Mouse (Mus musculus): ENCODE measurements around the gene Fxn. TPM values are rescaled to one million over a fixed set of nuclear protein-coding genes. Genes with fewer than 3 reads are reported as not detected.

The Fxn gene
- polyA plus RNA-seq, 1 experiment from 2014 or later, result 73.6 TPM

DNA sequence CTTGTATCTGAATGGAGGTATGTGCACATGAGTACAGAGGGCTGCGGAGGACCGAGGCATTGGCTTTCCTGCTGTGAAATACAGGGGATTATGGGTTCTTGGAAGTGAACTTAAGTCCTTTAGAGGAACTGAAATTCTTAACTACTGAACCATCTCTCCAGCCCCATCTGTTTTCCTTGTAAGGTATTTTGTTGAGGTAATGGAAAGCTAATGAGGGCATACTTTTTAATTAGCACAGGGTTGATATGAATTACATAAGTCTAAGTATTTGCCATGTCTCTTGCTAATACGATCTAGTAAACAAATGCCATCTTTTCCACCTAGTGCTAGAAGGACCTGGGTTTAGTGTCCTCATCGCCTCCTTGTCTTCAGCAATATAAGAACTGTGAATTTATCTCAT lies 34.8 kb upstream of the Fxn start:
- WGBS (ENCODE audit: insufficient replicate concordance), result 84% methylated on average over 4 of the region's 4 CpGs
- Histone ChIP-seq H3K9ac (no peak overlapping the region), H3K9me3 (replicated peaks) (no peaks in the 10 kb centered on the region), H3K27ac (no peak overlapping the region), H3K27me3 (replicated peaks) (no peaks in the 10 kb centered on the region), H3K4me2 (no peak overlapping the region), H3K4me1 (no peaks in the 10 kb centered on the region), H3K36me3 (no peaks in the 10 kb centered on the region), H3K4me3 (no peak overlapping the region)
- ATAC-seq, result no peak

- Histone ChIP-seq H3K36me3 (no peaks in the 10 kb centered on the region), H3K9ac (no peak overlapping the region), H3K9me3 (replicated peaks) (no peaks in the 10 kb centered on the region), H3K4me3 (no peak overlapping the region), H3K27ac (no peak overlapping the region), H3K4me1 (no peaks in the 10 kb centered on the region), H3K4me2 (no peak overlapping the region), H3K27me3 (replicated peaks) (no peaks in the 10 kb centered on the region)
- no peak for ATAC-seq
- 81% methylated on average over 11 of the region's 11 CpGs for WGBS (ENCODE audit: insufficient replicate concordance)
Measured at GRCm38 (mm10) chr19:24314676-24315075, 34.3 kb upstream of the Fxn start.

- H3K4me3 ChIP-seq, result no peak overlapping the region
- H3K27ac ChIP-seq, result no peak overlapping the region
- H3K9me3 ChIP-seq (replicated peaks), result no peaks in the 10 kb centered on the region
- H3K4me1 ChIP-seq, result no peaks in the 10 kb centered on the region
- H3K4me2 ChIP-seq, result no peak overlapping the region
- WGBS (ENCODE audit: insufficient replicate concordance), result 74% methylated on average over 12 of the region's 12 CpGs
- no peaks in the 10 kb centered on the region for H3K27me3 ChIP-seq (replicated peaks)
- ATAC-seq, result no peak
- no peaks in the 10 kb centered on the region for H3K36me3 ChIP-seq
- H3K9ac ChIP-seq, result no peak overlapping the region
Measured at GRCm38 (mm10) chr19:24312556-24313342, 32.3 kb upstream of the Fxn start.

GRCm38 (mm10) chr19:24312046-24312445 lies 31.6 kb upstream of the Fxn start:
- Histone ChIP-seq H3K9ac (no peak overlapping the region), H3K9me3 (replicated peaks) (no peaks in the 10 kb centered on the region), H3K4me1 (no peaks in the 10 kb centered on the region), H3K4me3 (no peak overlapping the region), H3K36me3 (no peaks in the 10 kb centered on the region), H3K27me3 (replicated peaks) (no peaks in the 10 kb centered on the region), H3K4me2 (no peak overlapping the region), H3K27ac (no peak overlapping the region)
- ATAC-seq, result no peak
- 58% methylated on average over 5 of the region's 5 CpGs for WGBS (ENCODE audit: insufficient replicate concordance)

DNA sequence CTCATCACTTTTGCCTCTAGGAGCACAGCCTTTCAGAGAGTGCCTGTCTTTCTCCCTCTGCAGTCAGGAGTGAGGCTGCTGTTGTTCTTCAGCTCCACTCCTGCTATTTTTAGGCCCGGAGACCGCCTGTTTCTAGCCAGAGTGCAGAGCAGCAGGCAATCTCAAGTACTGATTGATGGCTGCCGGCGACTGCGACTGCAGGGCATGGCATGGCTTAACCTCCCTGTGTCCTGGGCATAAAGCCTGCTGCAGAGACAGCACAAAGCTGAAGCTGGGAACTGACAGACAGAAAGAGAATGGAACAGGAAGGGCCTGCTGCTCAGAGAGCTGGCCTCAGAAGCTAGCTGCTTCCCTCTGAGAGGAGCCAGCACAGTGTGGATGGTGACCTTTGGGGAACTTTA lies 27.9 kb upstream of the Fxn start:
- no peaks in the 10 kb centered on the region; the same call in 1 of the 2 replicates for H3K36me3 ChIP-seq
- H3K4me3 ChIP-seq, result no peak overlapping the region
- WGBS (ENCODE audit: insufficient replicate concordance), result 52% methylated on average over 5 of the region's 5 CpGs
- no peak overlapping the region for H3K4me2 ChIP-seq
- no peaks in the 10 kb centered on the region for H3K27me3 ChIP-seq (replicated peaks)
- no peak overlapping the region for H3K9ac ChIP-seq
- no peaks in the 10 kb centered on the region for H3K9me3 ChIP-seq (replicated peaks)
- no peak overlapping the region for H3K27ac ChIP-seq
- no peak for ATAC-seq
- no peaks in the 10 kb centered on the region for H3K4me1 ChIP-seq

DNA sequence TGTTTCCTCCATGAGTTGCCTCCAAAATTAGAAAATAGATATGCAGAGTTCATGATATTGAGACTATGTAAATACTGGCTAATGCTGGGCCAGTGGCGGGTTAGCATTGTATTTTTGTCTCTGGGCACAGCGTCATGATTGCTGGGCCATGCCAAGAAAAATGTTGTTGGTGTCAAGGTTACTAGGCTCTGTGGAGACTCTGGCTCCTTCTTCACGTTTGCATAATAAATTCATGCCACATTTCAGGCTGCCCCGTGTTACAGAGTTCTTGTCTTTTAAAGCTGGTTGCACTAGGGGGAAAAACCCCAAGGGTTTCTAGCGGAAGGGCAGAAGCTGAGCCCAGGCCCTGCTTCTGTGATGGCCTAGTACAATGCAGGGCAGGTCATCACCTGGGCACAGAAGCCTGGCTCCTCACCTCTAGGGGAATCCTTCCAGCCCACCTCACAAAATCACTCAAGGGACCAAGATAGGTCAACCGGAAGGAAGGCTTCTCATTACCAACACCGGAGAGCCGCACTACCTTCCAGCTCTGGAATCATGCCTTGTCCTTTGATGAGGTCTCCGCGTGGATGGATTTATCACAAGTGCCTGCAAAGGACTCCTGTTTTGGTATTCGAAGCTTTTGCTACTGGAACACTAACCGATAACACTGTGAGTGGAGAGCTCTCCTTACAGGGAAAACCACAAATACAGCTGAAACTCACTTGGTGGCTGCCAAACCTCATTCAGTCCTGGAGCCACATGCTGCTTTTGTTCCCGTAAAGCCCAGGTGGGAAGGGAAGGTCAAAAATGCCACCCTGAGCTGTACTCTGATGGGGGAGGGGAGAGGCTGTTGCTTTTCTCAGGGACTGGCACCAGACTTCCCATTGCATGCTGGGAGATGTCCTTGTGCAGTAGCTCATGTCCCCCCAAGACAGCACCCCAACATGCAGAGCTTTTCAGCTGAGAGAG lies 27.1 kb upstream of the Fxn start:
- no peak overlapping the region for H3K27ac ChIP-seq
- H3K4me1 ChIP-seq, result no peaks in the 10 kb centered on the region
- no peak overlapping the region for H3K9ac ChIP-seq
- H3K4me3 ChIP-seq, result no peak overlapping the region
- H3K36me3 ChIP-seq, result no peaks in the 10 kb centered on the region; the same call in 1 of the 2 replicates
- no peaks in the 10 kb centered on the region for H3K27me3 ChIP-seq (replicated peaks)
- WGBS (ENCODE audit: insufficient replicate concordance), result 77% methylated on average over 13 of the region's 13 CpGs
- no peak for ATAC-seq
- no peak overlapping the region for H3K4me2 ChIP-seq
- H3K9me3 ChIP-seq (replicated peaks), result no peaks in the 10 kb centered on the region

DNA sequence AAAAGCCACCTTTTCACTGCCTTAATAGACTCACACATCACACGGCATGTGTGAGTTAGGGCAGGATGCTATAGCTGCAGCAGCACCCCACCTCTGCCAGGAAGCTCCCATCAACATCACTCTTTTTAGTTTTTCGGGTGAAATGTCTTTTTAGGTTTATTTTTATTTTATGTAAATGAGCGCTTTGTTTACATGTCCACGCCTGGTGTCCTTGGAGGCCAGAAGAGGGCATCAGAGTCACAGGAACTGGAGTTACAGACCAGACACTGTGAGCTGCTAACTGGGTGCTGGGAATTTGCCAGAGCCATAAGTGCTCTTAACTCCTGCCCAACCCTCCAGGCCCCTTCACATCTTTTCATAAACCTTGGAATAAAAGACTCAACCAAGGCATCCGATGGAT lies 25.9 kb upstream of the Fxn start:
- Histone ChIP-seq H3K36me3 (no peaks in the 10 kb centered on the region; the same call in 1 of the 2 replicates), H3K4me2 (no peak overlapping the region), H3K9me3 (replicated peaks) (no peaks in the 10 kb centered on the region), H3K4me1 (0 out of 2 replicates have a peak, but pooled peaks cover 4% of the 10 kb centered on the region), H3K27ac (no peak overlapping the region), H3K27me3 (replicated peaks) (no peaks in the 10 kb centered on the region), H3K4me3 (no peak overlapping the region), H3K9ac (no peak overlapping the region)
- no peak for ATAC-seq
- 80% methylated on average over 5 of the region's 5 CpGs for WGBS (ENCODE audit: insufficient replicate concordance)

DNA sequence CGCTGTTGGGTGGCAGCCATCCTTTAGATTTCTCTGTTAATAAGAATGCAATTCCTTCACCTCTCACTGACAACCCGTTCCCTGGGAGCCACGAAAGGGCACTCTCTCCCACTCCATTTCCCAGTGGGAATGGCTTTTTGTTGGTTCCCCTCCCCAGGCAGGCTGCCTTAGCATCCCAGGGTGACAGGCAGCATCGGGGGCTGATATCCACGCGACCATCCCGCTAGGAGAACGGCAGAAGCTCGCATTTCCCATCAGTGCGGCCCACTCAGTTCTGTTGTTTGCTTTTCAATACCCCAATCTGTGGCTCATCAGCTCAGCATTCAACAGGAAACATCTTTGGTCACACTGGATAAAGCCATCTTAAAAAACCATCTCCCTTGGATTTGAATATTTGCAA lies 21.8 kb upstream of the Fxn start:
- ATAC-seq, result no peak
- Histone ChIP-seq H3K9ac (no peak overlapping the region), H3K9me3 (replicated peaks) (no peaks in the 10 kb centered on the region), H3K4me1 (0 out of 2 replicates have a peak, but pooled peaks cover 6% of the 10 kb centered on the region), H3K4me3 (no peak overlapping the region), H3K27me3 (replicated peaks) (no peaks in the 10 kb centered on the region), H3K36me3 (no peaks in the 10 kb centered on the region; the same call in 1 of the 2 replicates), H3K27ac (no peak overlapping the region), H3K4me2 (no peak overlapping the region)
- 64% methylated on average over 10 of the region's 10 CpGs for WGBS (ENCODE audit: insufficient replicate concordance)

GRCm38 (mm10) chr19:24301768-24302148 lies 21.4 kb upstream of the Fxn start:
- Histone ChIP-seq H3K36me3 (no peaks in the 10 kb centered on the region; the same call in 1 of the 2 replicates), H3K4me3 (no peak overlapping the region), H3K9ac (no peak overlapping the region), H3K9me3 (replicated peaks) (no peaks in the 10 kb centered on the region), H3K4me2 (peak overlapping the region; percentile 59; the same call in 1 of the 2 replicates), H3K27ac (no peak overlapping the region), H3K27me3 (replicated peaks) (no peaks in the 10 kb centered on the region), H3K4me1 (0 out of 2 replicates have a peak, but pooled peaks cover 6% of the 10 kb centered on the region)
- ATAC-seq, result no peak
- WGBS (ENCODE audit: insufficient replicate concordance), result 46% methylated on average over 5 of the region's 5 CpGs

GRCm38 (mm10) chr19:24300994-24301767 lies 20.8 kb upstream of the Fxn start:
- peak overlapping the region; percentile 59 for H3K4me2 ChIP-seq
- H3K4me1 ChIP-seq, result 0 out of 2 replicates have a peak, but pooled peaks cover 6% of the 10 kb centered on the region
- no peaks in the 10 kb centered on the region for H3K27me3 ChIP-seq (replicated peaks)
- H3K9ac ChIP-seq, result no peak overlapping the region
- no peaks in the 10 kb centered on the region; the same call in 1 of the 2 replicates for H3K36me3 ChIP-seq
- WGBS (ENCODE audit: insufficient replicate concordance), result 16% methylated on average over 9 of the region's 9 CpGs
- H3K27ac ChIP-seq, result no peak overlapping the region
- H3K4me3 ChIP-seq, result peak overlapping the region; percentile 24; the same call in 1 of the 2 replicates
- ATAC-seq, result peak; percentile 65
- no peaks in the 10 kb centered on the region for H3K9me3 ChIP-seq (replicated peaks)

DNA sequence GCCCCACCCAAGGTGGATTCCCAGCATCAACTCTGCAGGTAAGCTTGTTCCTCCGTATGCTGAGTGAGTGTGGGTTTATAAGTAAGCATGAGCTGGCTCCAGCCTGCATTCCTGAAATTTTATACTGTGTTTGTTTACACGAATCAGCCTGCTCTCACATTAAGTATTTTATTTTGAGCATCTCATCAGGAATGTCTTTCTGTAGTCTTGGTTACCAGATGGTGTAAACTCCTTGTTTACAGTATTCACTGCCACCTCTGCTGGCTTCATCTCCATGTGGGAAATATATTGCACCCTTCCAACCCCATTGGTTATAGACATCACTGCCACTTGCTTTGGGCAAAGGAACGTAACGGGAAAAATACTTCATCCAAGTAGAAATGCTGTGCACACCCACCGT lies 13.1 kb upstream of the Fxn start:
- H3K27ac ChIP-seq, result no peak overlapping the region
- H3K27me3 ChIP-seq (replicated peaks), result no peaks in the 10 kb centered on the region
- H3K4me3 ChIP-seq, result no peak overlapping the region
- no peaks in the 10 kb centered on the region for H3K36me3 ChIP-seq
- no peaks in the 10 kb centered on the region for H3K4me1 ChIP-seq
- ATAC-seq, result no peak
- H3K9me3 ChIP-seq (replicated peaks), result no peaks in the 10 kb centered on the region
- H3K9ac ChIP-seq, result no peak overlapping the region
- 74% methylated on average over 5 of the region's 5 CpGs for WGBS (ENCODE audit: insufficient replicate concordance)
- no peak overlapping the region for H3K4me2 ChIP-seq
